Mouse (Mus musculus) right cerebral cortex, postnatal 25 days (tissue): ENCODE measurements around the gene Fbln1.
A peak's percentile ranks its signal among the peaks of the same experiment; 100 is the strongest.
"Not testable (repeated sequence)": the region's sequence is repeated elsewhere in the genome, so short reads cannot be mapped to it uniquely, and the experiment has no call there.

Experiments used
- DNase-seq: peaks from one replicate; pipeline ENCODE4 v3.0.0; 2022

Gene Fbln1

DNA sequence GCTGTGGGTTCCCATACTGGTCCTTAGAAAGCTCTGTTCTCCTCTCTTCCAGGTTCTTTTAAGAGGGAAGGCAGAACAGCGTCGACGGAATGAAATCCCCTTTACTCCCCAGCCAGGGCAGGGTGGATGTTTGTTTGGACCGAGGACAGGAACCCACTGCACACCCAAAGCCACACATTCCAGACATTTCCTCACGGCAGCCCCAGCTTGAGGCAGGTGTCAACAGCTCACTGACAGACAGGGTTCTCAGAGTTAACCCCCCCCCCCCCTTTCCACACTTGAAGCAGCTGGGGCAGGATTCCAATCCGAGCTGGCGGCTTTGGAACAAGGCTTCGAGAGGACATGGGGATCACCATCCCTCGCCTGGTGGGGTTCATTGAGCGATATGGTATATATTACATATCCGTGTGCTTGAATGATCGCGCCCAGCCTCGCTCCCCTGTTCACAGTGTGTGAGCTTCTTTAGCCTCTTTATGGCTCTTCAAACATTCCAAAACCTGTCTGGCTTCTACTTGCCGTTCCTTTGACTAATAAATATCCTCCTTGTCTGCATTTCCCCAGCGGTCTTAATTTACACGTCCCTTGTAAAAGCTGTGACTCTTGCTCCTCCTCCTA lies 92.5 kb downstream of the Fbln1 start:
- no peak for DNase-seq

DNA sequence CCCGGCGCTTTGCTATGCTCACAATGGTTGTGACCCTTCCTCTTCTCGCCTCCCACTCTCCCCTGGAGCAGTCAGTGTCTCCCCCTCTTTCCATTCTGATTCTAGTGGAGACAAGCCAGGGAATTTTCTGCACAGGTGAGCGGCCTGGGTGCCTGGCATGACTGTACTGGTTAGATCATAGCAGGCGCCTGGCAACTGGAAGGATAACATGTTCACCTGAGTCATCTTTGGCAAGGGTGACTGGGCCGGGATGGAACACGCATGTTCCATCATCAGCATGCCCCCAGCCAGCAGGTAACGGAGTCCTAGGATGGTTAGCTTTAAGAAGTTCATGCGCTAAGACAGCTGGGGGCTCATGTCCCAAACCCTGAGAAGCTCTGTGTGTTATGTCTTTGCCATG lies 93.2 kb downstream of the Fbln1 start:
- no peak for DNase-seq

DNA sequence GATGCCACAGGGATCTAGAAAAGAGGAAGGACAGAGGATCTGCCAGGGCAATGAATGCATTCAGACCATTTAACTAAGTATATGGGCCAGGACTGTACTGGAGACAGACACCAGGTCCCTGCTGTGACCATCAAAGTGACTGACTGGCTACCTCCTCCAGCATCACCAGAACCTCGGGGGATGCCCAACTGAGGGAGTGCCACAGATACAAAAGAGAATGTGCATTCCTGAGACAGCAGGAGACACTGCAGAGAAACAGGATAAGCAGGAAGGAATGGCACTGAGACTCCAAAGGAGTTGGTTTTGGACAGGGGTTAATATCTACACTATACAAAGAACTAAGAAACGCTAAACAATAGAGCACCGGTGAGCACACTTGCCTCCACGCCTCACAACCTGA lies 97.5 kb downstream of the Fbln1 start:
- no peak for DNase-seq

DNA sequence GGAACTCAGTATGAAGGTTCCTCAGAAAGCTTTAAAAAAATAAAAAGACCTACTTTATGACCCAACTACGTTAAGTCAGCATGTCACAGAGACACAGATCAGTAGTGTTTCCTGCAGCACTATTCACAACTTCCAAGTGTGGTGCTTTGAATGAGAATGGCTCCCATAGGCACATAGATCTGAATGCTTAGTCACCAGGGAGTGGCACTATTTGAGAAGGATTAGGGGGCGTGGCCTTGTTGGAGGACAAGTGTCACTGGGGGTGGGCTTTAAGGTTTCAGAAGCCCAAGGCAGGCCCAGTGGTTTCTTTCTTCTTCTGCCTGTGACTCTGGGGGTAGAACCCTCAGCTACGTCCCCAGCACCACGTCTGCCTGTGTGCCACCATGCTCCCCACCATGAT lies 98.2 kb downstream of the Fbln1 start:
- DNase-seq, result no peak

DNA sequence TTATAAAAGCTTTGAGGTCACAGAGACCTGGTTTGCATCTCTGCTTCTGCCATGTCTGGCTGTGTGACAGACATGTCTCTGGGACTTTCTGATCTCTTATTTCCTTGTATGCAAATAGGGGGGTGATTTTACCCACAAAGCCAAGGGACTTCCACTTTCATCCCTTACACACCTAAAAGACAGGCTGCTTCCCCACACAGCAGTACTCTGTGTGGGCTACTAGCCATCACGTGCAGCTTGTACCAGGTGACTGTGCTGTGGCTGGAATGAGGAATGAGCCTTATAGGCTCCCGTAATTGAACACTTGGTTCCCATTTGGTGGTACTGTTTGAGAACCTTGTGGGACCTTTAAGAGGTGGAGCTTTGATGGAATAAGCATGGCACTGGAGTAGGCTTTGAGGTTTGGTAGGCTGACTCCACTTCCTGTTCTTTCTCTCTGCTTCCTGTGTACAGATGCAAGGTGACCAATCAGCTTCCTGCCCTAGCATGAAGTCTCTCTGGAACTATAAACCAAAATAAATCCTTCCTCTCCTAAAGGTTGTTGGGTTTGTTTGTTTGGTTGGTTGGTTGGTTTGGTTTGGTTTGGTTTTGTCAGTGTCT lies 101.4 kb downstream of the Fbln1 start:
- no peak for DNase-seq

DNA sequence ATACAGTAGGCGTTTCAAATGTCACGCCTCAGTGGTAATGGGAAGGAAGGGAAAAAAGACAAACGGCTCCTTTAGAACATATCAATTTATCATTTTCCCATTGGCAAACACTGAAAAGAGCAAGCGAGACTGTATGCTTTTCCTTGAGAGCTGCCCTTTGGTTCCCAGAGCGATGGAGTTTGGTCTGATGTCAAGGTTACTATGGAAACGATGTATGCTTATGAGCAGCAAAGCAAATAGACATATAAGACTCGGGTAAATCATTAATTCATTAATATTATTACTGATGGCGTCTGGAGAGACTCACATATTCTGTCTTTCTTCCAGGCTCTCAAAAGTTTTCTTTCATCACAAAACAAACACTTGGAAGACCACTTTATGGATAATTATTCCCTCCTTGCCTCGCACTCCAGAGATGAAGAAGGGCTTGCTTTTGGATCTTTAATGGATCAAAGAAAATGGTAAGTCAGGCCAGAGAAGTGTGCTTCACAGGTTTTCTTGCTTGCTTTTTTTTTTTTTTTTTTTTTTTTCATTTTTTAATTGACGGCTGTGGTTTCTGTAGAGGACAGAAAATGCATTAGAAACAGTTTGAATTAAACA lies 105.4 kb downstream of the Fbln1 start:
- no peak for DNase-seq

DNA sequence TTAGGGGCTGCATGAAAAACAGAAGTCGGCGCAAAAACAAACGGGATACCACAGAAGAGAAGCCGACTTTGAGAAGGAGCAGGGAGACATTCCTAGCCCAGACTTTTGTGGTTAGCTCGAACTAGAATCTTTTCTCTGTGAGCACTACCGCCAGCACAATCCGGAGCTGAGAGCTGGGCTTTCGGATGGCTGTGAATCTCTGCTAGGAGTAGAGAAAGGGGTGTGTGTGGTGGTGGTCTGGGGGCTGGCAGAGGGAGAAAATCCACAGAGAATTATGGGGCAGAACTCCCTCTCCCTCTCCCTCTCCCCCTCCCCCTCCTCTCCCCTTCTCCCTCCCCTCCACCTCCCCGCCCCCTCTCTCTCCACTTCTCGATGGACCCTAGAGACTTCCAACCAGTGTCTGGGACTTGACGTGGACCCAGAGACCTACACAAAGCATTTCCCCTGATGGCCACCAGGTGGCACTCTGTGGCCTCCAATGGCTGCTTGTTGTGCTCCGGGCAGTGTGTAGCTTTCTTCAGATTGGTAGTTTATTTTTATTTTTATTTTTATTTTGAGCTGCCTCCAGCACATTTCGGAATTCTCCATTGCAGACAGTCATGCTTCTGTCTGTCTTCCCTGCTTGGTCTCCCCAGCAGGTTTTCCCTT lies 109.8 kb downstream of the Fbln1 start:
- DNase-seq, result peak; percentile 68

DNA sequence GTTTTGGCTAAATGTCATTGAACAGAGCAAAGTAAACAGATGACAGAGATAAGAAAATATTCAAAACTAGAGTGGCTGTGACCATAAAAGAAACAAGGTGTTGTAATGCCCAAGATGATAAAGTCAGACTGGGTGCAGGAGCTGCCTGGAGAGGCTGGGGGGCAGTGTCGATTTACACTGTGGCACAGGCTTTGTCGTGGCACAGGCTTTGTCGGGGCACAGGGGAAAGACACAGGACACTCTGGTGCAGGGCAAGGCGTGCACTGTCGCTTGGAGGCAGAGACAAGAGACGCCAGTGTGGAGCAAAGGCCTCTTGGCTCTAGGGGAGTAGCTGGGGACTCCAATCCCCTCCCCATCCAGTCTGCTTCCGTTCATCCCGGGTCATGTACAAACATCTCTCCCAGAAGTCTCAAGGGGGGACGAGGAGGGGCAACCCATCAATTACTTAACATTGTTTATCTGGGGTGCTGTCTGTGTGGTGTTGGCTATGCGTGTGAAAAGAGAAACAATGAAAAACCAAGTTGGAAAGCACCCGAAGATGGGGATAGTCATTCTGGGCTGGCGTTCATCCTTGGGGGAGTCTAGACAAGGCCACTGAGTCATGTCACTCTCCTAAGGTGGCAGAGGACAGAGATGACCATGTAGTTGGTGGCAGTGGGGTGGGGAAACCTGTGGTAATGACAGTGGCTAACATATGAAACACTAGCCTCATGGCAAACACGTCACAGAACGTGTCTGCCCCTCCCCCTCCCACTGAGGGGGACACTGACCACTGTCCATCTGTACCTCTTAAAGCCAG lies 110.8 kb downstream of the Fbln1 start:
- DNase-seq, result no peak

DNA sequence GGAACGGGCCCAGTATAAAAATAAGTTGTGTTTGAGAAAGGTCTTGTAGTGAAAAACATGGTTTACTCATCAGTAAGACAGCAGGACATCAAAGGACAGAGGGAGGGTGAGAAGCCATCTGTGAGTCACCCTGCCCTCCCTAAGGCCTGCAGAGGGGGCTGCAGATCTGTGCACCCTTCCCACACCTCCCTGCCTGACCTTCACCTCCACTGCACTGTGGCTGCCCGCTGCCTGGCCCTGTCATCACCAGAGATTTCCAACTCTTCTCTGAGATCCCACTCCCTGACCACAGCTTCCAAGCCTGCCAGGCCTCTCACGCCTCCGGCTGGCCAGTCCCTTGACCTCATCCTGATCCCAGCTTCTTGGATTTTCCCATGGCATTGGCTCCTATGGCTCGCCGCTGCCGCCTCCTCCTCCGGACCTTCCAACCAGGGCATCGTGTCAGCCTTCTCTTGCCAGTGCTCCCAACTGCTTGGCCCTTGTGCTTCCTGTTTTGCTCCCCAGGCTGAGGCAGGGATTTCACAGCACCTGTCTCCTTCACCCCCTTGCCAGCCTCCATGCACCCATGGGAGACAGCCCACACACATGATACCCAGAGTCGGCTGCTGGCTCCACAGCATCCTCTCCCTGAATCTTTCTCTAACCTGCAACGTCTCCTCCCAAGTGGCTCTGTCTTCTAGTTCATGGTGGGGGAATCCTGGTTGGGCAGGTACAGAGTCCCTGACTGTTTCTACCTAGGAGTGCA lies 114.3 kb downstream of the Fbln1 start:
- no peak for DNase-seq

DNA sequence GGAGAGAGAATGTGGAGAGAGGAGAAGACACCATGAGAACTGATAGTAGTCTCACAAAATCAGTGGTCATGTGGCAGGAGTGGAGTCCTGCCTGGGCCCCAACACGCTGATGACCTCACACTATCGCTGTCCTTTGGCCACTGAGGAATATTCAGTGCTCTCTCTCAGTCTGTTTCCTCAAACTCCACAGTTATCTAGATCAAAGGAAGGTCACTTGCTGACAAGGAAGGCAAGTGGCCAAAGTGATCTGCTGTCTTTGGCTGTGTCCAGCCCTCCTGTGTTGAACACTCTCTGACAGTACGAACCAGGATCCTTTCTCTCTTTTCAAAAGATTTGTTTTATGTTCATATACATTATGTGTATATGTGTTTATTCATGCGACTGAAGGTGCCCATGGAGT lies 117.5 kb downstream of the Fbln1 start:
- no peak for DNase-seq

DNA sequence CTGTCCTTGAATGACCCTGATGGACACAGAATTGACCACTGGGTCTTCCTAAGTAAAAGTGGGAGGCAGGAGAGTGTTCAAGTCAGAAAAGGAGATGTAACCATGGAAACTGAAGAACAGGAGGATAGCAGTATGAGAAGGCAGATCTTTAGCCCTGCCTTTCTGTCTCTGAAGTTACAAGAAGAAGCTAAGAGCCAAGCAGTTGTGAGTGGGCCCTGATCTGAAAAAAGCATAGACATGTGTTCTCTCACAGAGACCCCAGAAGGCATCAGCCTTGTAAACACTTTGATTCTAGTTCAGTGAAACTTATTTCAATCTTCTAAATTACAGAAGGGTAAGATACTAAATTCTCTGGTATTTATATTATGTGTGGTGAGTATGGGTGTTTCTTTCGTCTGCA lies 118.7 kb downstream of the Fbln1 start:
- no peak for DNase-seq

DNA sequence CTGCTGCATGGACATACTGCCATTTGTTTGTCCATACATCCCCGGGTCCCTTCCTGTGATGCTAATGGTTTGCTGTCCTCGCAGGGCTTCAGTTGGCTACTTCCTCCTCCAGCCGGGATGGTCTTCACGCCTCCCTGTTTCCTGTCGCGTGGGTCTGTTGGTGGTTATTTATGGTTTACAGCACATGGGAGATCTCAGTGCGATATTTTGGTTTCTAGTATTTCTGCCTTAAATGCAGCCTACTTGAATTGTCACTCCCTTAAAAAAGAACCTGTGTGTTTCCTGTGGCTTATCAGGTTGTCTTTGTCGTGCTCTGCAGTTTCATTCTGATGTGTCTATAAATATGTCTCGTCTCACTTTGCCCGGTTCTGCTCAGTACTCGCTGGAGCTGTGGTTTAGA lies 122.1 kb downstream of the Fbln1 start:
- peak; percentile 64 for DNase-seq

DNA sequence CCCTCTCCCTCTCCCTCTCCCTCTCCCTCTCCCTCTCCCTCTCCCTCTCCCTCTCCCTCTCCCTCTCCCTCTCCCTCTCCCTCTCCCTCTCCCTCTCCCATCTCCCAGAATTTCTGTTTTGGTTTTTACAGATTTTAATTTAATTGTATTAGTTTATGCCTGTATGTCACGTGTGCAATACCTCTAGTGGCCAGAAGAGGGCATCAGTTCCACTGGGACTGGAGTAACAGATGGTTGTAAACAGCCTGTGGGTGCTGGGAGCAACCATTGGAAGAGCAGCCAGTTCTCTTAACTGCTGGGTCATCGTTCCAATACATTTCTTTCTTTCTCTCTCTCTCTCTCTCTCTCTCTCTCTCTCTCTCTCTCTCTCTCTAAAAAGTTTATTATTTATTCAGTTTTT lies 122.7 kb downstream of the Fbln1 start:
- not testable (repeated sequence) for DNase-seq

DNA sequence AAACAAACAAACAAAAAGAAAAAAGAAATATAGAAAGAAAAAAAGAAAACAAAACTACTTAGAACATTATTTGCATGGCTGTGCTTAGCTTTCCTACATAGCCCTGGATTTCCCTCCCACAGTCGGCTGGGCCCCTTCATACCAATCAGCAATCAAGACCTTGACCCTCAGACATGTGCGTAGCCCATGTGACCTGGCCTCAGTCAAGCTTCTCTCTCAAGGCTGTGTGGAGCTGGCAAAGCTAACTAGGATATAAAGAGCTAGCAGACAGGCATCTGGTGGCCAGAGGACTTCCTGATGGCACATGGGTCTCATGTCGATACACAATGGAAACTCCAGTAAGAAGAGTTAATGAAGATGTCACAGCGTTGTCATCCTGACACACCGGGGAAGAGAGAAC lies 123.3 kb downstream of the Fbln1 start:
- no peak for DNase-seq

DNA sequence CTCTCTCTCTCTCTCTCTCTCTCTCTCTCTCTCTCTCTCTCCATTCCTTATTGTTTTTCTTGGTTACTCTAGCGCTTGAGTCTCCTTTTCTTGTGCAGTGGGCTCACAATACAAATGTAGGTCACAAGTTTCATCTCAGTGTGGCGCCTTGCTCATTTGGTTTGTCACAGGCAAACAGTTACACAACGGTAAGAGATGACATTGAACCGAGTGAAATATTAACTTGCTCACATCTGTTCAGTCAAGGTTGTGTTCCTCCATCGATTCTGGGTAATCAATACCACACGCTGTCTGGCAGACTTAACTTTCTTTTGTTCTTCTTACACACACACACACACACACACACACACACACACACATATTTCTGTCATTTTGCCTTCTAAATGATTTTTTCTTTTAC lies 124.3 kb downstream of the Fbln1 start:
- DNase-seq, result no peak

DNA sequence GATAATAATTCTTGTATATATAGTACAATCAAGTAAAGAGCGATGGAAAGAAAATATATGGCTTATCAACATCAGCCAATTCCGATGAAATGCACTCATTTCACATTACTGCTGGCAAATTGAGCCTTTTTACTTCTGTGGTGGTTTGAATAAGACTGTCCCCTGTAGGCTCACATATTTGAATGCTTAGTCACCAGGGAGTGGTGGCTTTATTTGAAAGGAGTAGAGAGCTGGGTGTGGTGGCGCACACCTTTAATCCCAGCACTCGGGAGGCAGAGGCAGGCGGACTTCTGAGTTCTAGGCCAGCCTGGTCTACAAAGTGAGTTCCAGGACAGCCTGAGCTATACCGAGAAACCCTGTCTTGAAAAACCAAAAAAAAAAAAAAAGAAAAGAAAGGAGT lies 127.8 kb downstream of the Fbln1 start:
- DNase-seq, result not testable (repeated sequence)

DNA sequence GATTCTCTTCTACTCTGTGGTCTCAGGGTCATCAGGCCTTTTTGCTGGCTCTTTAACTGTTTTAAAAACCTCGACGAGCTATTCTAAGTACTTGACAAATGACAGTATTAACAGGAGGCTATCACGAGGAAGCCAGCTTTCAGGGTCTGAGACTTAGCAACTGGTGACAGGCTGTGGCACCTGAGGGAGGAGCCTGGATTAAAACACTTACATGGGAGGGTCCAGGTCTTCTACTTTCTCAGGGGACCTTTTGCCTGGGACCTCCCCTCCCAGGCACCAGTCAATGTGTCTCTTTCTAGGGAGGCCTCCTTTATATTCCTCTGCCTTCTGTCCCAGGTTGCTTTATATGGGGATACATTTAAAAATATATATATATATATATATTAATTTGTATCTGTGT lies 128.5 kb downstream of the Fbln1 start:
- no peak for DNase-seq

DNA sequence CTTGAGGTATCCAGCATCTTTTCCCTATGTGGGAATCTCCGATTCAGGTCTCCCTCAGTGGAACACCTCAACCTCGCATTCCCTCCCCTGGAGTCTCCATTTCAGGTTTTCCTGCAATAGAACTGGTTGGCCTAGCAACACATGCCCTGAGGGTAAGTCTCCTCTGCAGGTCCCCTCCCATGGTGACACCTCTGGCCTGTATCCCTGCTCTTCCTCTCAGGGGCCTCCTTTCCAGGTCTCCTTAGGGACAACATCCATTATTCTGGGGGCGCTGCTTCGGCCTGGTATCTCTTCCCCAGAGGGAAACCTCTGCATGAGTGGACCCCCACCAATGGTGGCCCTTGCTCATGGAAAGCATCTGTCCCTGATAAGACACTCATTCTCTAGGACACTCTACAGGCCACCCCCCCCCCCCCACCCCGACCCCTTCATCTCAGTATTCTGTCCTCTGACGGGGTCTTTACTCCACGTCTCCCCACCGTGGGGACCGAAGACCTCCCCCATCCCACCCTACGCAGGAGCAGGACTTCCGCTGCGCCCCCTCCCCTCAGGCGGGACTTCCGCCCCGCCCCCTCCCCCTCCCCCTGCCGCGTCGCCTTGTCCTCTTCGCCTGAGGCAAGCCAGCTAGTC lies 130.0 kb downstream of the Fbln1 start, which contains the start of gene Atxn10:
TSS of gene Atxn10 (plus strand) at position 575 of the 630 bp plus-strand sequence.
- no peak for DNase-seq
